Mouse (Mus musculus): ENCODE data around the gene Ush1c. TPM values are rescaled to one million over a fixed set of nuclear protein-coding genes. Genes with fewer than 3 reads are reported as not detected.
A peak's percentile ranks its signal among the peaks of the same experiment; 100 is the strongest.

Ush1c gene
- polyA plus RNA-seq, 1 experiment from 2014 or later: 2.1 TPM

GRCm38 (mm10) chr7:46162731-46163130 lies 75.6 kb downstream of the Ush1c start:
- H3K4me2 ChIP-seq: peak overlapping the region; percentile 45
- H3K27me3 ChIP-seq: no peaks in the 10 kb centered on the region
- ATAC-seq (replicated peaks; ENCODE audit: insufficient number of reproducible peaks, insufficient read depth, low FRiP score, low read depth): no peak
- WGBS: 62% methylated on average over 5 of the region's 5 CpGs
- no peaks in the 10 kb centered on the region for H3K9me3 ChIP-seq (replicated peaks)
- peaks cover 22% of the 10 kb centered on the region for H3K4me1 ChIP-seq (replicated peaks)
- H3K9ac ChIP-seq: no peak overlapping the region
- no peak overlapping the region for H3K4me3 ChIP-seq
- peak overlapping the region; percentile 87 for H3K27ac ChIP-seq
- H3K36me3 ChIP-seq: no peaks in the 10 kb centered on the region

DNA sequence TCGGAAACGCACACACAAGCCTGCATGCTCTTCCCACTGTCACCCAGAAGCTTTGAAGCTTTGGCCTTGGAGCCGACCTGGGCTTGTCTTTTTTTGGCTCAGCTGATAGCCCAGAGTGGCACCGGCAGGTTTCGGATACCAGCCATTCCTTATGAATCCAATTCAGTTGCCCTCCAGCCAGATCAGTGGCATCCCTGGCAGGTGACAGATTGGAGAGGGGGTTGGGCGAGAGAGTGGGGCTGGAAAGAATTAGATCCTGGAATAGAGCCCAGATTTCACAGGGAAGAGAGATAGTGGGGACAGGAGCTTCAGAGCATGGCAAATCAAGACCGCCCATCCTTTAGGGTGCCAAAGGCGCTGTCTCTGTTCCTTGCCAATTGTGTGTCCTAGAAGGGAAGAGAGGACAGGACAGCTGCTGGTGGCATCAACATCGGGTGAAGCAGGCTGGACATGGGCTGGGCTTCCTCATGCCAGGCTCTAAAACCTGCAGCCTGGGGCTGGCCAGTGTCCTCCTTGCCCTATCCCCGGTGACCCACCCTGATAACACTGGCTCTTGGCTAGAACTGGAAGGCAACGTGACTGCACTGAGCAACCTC lies 76.1 kb downstream of the Ush1c start:
- Histone ChIP-seq H3K4me2 (peak overlapping the region; percentile 45), H3K4me3 (no peak overlapping the region), H3K27me3 (no peaks in the 10 kb centered on the region), H3K27ac (peak overlapping the region; percentile 87), H3K36me3 (no peaks in the 10 kb centered on the region), H3K9ac (no peak overlapping the region), H3K4me1 (replicated peaks) (peaks cover 22% of the 10 kb centered on the region), H3K9me3 (replicated peaks) (no peaks in the 10 kb centered on the region)
- peak; percentile 78 for ATAC-seq (replicated peaks; ENCODE audit: insufficient number of reproducible peaks, insufficient read depth, low FRiP score, low read depth)
- 41% methylated on average over 11 of the region's 11 CpGs for WGBS

DNA sequence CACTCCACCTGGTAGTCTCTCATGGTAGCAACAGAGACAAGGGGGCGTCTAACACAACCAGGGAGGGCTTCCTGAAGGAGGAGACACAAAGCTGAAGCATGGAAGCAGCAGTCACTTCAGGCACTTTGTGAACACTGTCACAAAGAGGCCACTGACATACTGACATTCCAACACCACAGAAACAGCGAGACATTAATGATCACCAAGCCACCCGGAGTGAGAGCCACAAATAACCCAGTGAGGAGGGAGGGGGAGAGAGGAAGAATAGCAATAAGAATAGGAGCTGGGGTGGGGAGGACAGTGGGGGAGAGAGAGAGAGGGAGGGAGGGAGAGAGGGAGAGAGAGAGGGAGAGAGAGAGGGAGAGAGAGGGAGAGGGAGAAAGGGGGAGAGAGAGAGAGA lies 76.7 kb downstream of the Ush1c start:
- H3K4me2 ChIP-seq: peak overlapping the region; percentile 45
- ATAC-seq (replicated peaks; ENCODE audit: insufficient number of reproducible peaks, insufficient read depth, low FRiP score, low read depth): peak; percentile 62
- 22% methylated on average over 3 of the region's 3 CpGs for WGBS
- no peaks in the 10 kb centered on the region for H3K36me3 ChIP-seq
- no peak overlapping the region for H3K9ac ChIP-seq
- H3K27me3 ChIP-seq: no peaks in the 10 kb centered on the region
- H3K9me3 ChIP-seq (replicated peaks): no peaks in the 10 kb centered on the region
- H3K4me3 ChIP-seq: no peak overlapping the region
- H3K27ac ChIP-seq: peak overlapping the region; percentile 87
- peaks cover 22% of the 10 kb centered on the region for H3K4me1 ChIP-seq (replicated peaks)

- peaks cover 18% of the 10 kb centered on the region for H3K4me1 ChIP-seq (replicated peaks)
- WGBS: 67% methylated on average over 7 of the region's 7 CpGs
- H3K27ac ChIP-seq: no peak overlapping the region
- no peaks in the 10 kb centered on the region for H3K27me3 ChIP-seq
- no peak overlapping the region for H3K4me2 ChIP-seq
- no peaks in the 10 kb centered on the region for H3K9me3 ChIP-seq (replicated peaks)
- ATAC-seq (replicated peaks; ENCODE audit: insufficient number of reproducible peaks, insufficient read depth, low FRiP score, low read depth): no peak
- no peak overlapping the region for H3K4me3 ChIP-seq
- H3K9ac ChIP-seq: no peak overlapping the region
- no peaks in the 10 kb centered on the region for H3K36me3 ChIP-seq
Measured at GRCm38 (mm10) chr7:46157746-46158145, 80.6 kb downstream of the Ush1c start.

GRCm38 (mm10) chr7:46154498-46155488 lies 83.5 kb downstream of the Ush1c start:
- Histone ChIP-seq H3K4me2 (no peak overlapping the region), H3K4me3 (no peak overlapping the region), H3K4me1 (replicated peaks) (no peaks in the 10 kb centered on the region), H3K9ac (no peak overlapping the region), H3K27ac (no peak overlapping the region), H3K9me3 (replicated peaks) (no peaks in the 10 kb centered on the region), H3K27me3 (no peaks in the 10 kb centered on the region), H3K36me3 (no peaks in the 10 kb centered on the region)
- 76% methylated on average over 18 of the region's 18 CpGs for WGBS
- no peak for ATAC-seq (replicated peaks; ENCODE audit: insufficient number of reproducible peaks, insufficient read depth, low FRiP score, low read depth)

DNA sequence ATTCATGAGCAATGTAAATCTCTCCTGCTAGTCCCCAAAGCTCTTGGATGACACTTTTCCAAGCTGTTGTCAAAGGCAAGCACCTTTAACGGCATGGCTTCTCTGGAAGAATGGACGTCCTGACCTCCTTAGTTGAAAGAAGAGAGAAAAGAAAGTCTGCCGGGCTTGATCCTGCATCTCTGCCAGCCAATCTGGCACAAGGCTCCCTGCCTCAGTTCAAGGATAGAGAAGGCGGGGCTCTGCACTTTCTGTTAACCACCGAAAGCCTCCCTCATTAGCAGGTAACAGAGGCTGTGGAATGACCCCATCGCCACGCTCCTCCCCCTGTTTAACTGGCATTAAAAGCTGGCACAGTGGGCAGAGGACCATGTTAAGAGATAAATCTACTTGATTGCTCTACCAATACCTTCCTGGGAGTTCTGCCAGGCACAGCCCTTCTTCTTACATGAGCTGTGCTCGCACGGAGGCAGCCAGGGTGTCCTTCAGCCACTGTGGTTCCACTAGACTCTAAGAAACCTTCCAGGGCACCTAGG lies 85.4 kb downstream of the Ush1c start:
- no peaks in the 10 kb centered on the region for H3K9me3 ChIP-seq (replicated peaks)
- no peak overlapping the region for H3K9ac ChIP-seq
- no peaks in the 10 kb centered on the region for H3K4me1 ChIP-seq (replicated peaks)
- no peaks in the 10 kb centered on the region for H3K36me3 ChIP-seq
- 68% methylated on average over 9 of the region's 9 CpGs for WGBS
- no peak overlapping the region for H3K4me3 ChIP-seq
- no peak overlapping the region for H3K27ac ChIP-seq
- H3K4me2 ChIP-seq: no peak overlapping the region
- ATAC-seq (replicated peaks; ENCODE audit: insufficient number of reproducible peaks, insufficient read depth, low FRiP score, low read depth): no peak
- no peaks in the 10 kb centered on the region for H3K27me3 ChIP-seq

DNA sequence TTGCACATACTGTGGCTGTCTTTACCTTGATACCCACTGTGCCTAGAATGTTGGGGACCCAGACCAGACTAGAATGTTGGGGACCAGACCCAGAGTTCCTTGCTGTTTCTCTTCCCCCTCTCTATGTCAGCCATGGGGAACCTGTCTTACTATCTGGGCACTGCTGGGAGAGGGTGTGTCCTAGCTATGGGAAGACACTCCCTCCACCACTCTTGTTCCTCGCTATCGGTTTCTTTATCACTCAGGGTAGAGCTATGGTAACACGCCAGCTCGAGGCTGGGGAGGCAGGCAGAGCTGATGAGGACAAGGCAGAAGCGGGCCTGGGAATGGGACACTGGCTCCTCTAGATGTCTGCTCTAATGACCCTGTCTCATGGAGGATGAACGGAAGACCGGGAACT lies 90.9 kb downstream of the Ush1c start:
- Histone ChIP-seq H3K4me3 (no peak overlapping the region), H3K4me2 (no peak overlapping the region), H3K9ac (no peak overlapping the region), H3K27me3 (no peaks in the 10 kb centered on the region), H3K4me1 (replicated peaks) (no peaks in the 10 kb centered on the region), H3K9me3 (replicated peaks) (no peaks in the 10 kb centered on the region), H3K36me3 (no peaks in the 10 kb centered on the region), H3K27ac (no peak overlapping the region)
- ATAC-seq (replicated peaks; ENCODE audit: insufficient number of reproducible peaks, insufficient read depth, low FRiP score, low read depth): no peak
- WGBS: 67% methylated on average over 7 of the region's 7 CpGs

- H3K36me3 ChIP-seq: no peaks in the 10 kb centered on the region
- no peak overlapping the region for H3K4me3 ChIP-seq
- no peak for ATAC-seq (replicated peaks; ENCODE audit: insufficient number of reproducible peaks, insufficient read depth, low FRiP score, low read depth)
- no peak overlapping the region for H3K27ac ChIP-seq
- no peaks in the 10 kb centered on the region for H3K9me3 ChIP-seq (replicated peaks)
- 80% methylated on average over 7 of the region's 7 CpGs for WGBS
- H3K4me2 ChIP-seq: no peak overlapping the region
- no peaks in the 10 kb centered on the region for H3K4me1 ChIP-seq (replicated peaks)
- no peaks in the 10 kb centered on the region for H3K27me3 ChIP-seq
- no peak overlapping the region for H3K9ac ChIP-seq
Measured at GRCm38 (mm10) chr7:46146675-46147308, 91.5 kb downstream of the Ush1c start.

Other genes with a start within 250 kb of the Ush1c start
- gene Abcc6, start 208.2 kb downstream of the Ush1c start, polyA plus RNA-seq (2015; fragmentation: Nextera tagmentation; extraction: Ambion mirVana): 0.16 TPM in 1 of 2 replicates, not detected in the other
- 30.8 and 37.9 TPM in 2 replicates for gene Nomo1, start 204.8 kb downstream of the Ush1c start, polyA plus RNA-seq (2015; fragmentation: Nextera tagmentation; extraction: Ambion mirVana)
- gene Kcnj11, start 137.7 kb downstream of the Ush1c start, polyA plus RNA-seq (2015; fragmentation: Nextera tagmentation; extraction: Ambion mirVana): 8.5 and 8.8 TPM in 2 replicates
- gene Abcc8, start 58.5 kb downstream of the Ush1c start, polyA plus RNA-seq (2015; fragmentation: Nextera tagmentation; extraction: Ambion mirVana): 18.1 and 20.0 TPM in 2 replicates
- gene Otog, start 2.5 kb upstream of the Ush1c start, polyA plus RNA-seq (2015; fragmentation: Nextera tagmentation; extraction: Ambion mirVana): 0.05 TPM in 1 of 2 replicates, not detected in the other
- gene Myod1, start 138.0 kb upstream of the Ush1c start, polyA plus RNA-seq (2015; fragmentation: Nextera tagmentation; extraction: Ambion mirVana): 0.10 and 0.30 TPM in 2 replicates
- gene Kcnc1, start 158.0 kb upstream of the Ush1c start, polyA plus RNA-seq (2015; fragmentation: Nextera tagmentation; extraction: Ambion mirVana): not detected in 2 replicates